Mouse (Mus musculus) spleen, adult 2 months (tissue): Measurements from ENCODE around the gene Apoa2. TPM values are rescaled to one million over a fixed set of nuclear protein-coding genes. Genes with fewer than 3 reads are reported as not detected.

Experiments used
- DNase-seq, 2 experiments: peaks; one replicate each; pipeline versions ENCODE4 v3.0.0 to v3.0.0-alpha.2; 2012 to 2021; ENCODE audit warnings: low spot score in 2 of 2, low read depth in 1 of 2
- H3K27ac ChIP-seq: fragments of 200-500 bp; 2 replicates; pipeline ENCODE4 v1.5.1; 2012; ENCODE audit warnings: low read length, inconsistent platforms; ENCODE audit not compliant: insufficient read depth
- H3K27me3 ChIP-seq: fragments of 200-500 bp; 2 replicates; pipeline ENCODE4 v1.6.1; 2012; ENCODE audit warnings: mild to moderate bottlenecking, moderate library complexity, low read length, inconsistent platforms; ENCODE audit not compliant: control insufficient read depth, insufficient read depth
- H3K36me3 ChIP-seq: fragments of 200-500 bp; 2 replicates; pipeline ENCODE4 v1.6.1; 2012; ENCODE audit warnings: mild to moderate bottlenecking, low read length, inconsistent platforms; ENCODE audit not compliant: control insufficient read depth, insufficient read depth
- H3K4me1 ChIP-seq: fragments of 200-500 bp; 2 replicates; pipeline ENCODE4 v1.6.1; 2011; ENCODE audit warnings: inconsistent platforms; ENCODE audit not compliant: control insufficient read depth, insufficient read depth, insufficient read length
- H3K4me3 ChIP-seq: fragments of 200-500 bp; 2 replicates; pipeline ENCODE4 v1.5.1; 2011; ENCODE audit warnings: mild to moderate bottlenecking, inconsistent platforms; ENCODE audit not compliant: insufficient read depth, insufficient read length; ENCODE audit errors: extremely low read depth
- CTCF ChIP-seq: fragments of 200-500 bp; IDR thresholded peaks from 2 replicates; pipeline ENCODE4 v1.5.1; 2011; ENCODE audit warnings: mild to moderate bottlenecking, inconsistent platforms; ENCODE audit not compliant: insufficient read depth, insufficient read length, insufficient replicate concordance; ENCODE audit errors: extremely low read depth
- POLR2A ChIP-seq: fragments of 200-500 bp; IDR thresholded peaks from 2 replicates; pipeline ENCODE4 v1.6.1; 2011; ENCODE audit warnings: low read depth, low read length, inconsistent platforms
- WGBS: fragments of 180-500 bp; shearing (Covaris S2); methylation state at CpG from one replicate; pipeline ENCODE4 v1.1.7; 2018; 5-methylcytosine and 5-hydroxymethylcytosine counted together
- polyA plus RNA-seq: library from polyadenylated mRNA; depleted of rRNA; stranded (reverse); fragments of >200 nt; gene quantifications from 2 replicates; pipeline ENCODE4 v1.2.3, GENCODE M21; 2012

Gene Apoa2
- polyA plus RNA-seq, 1 experiment = 1.8 TPM

- DNase-seq = no peak
- Histone ChIP-seq H3K4me3 (no peak overlapping the region), H3K36me3 (no peaks in the 10 kb centered on the region), H3K4me1 (peaks cover 13% of the 10 kb centered on the region; the same call in 1 of the 2 replicates), H3K27ac (no peak overlapping the region), H3K27me3 (no peaks in the 10 kb centered on the region)
- WGBS = 69% methylated on average over 1 of the region's 1 CpGs
- TF ChIP-seq CTCF = no peak
- TF ChIP-seq POLR2A = no peak
These were observed 43.5 kb downstream of the Apoa2 start for GRCm38 (mm10) chr1:171268341-171268740.

GRCm38 (mm10) chr1:171269848-171270572 lies 45.2 kb downstream of the Apoa2 start, which contains the start of gene B4galt3:
B4galt3 (plus strand) TSS chr1:171270328.
- peak within 1 kb of the TSS; percentile 97 for H3K4me3 ChIP-seq
- H3K27me3 ChIP-seq = no peaks in the 10 kb centered on the region
- peak; percentile 77 to 97 for DNase-seq
- H3K4me1 ChIP-seq = peaks cover 13% of the 10 kb centered on the region; the same call in 1 of the 2 replicates
- H3K27ac ChIP-seq = peak within 1 kb of the TSS; percentile 79
- 5% methylated on average over 36 of the region's 36 CpGs for WGBS
- peaks cover 7% of the 10 kb centered on the region for H3K36me3 ChIP-seq
- TF ChIP-seq POLR2A (peak; percentile 98), CTCF (no peak)

GRCm38 (mm10) chr1:171270573-171270900 lies 45.7 kb downstream of the Apoa2 start:
- whole genome bisulfite sequencing = 1% methylated on average over 19 of the region's 19 CpGs
- no peaks in the 10 kb centered on the region for H3K27me3 ChIP-seq
- H3K4me1 ChIP-seq = peaks cover 13% of the 10 kb centered on the region; the same call in 1 of the 2 replicates
- DNase-seq = no peak
- H3K4me3 ChIP-seq = peak overlapping the region; percentile 97
- H3K27ac ChIP-seq = peak overlapping the region; percentile 78
- TF ChIP-seq CTCF = no peak
- TF ChIP-seq POLR2A = no peak
- H3K36me3 ChIP-seq = peaks cover 12% of the 10 kb centered on the region

GRCm38 (mm10) chr1:171271196-171271595 lies 46.3 kb downstream of the Apoa2 start:
- 60% methylated on average over 9 of the region's 9 CpGs for WGBS
- Histone ChIP-seq H3K36me3 (peaks cover 17% of the 10 kb centered on the region), H3K4me3 (peak overlapping the region; percentile 97; the same call in 1 of the 2 replicates), H3K4me1 (peaks cover 13% of the 10 kb centered on the region; the same call in 1 of the 2 replicates), H3K27me3 (no peaks in the 10 kb centered on the region), H3K27ac (0 out of 2 replicates have a peak overlapping the region, but pooled peaks have one; percentile 6)
- TF ChIP-seq CTCF (no peak), POLR2A (no peak)
- no peak for DNase-seq

- H3K4me3 ChIP-seq = peak overlapping the region; percentile 16; the same call in 1 of the 2 replicates
- peak overlapping the region; percentile 45 for H3K27ac ChIP-seq
- peaks cover 13% of the 10 kb centered on the region; the same call in 1 of the 2 replicates for H3K4me1 ChIP-seq
- H3K36me3 ChIP-seq = peaks cover 21% of the 10 kb centered on the region
- no peak for TF ChIP-seq CTCF
- TF ChIP-seq POLR2A = no peak
- DNase-seq = no peak
- no peaks in the 10 kb centered on the region for H3K27me3 ChIP-seq
- 43% methylated on average over 10 of the region's 10 CpGs for WGBS
These were observed 46.8 kb downstream of the Apoa2 start for GRCm38 (mm10) chr1:171271622-171272021.

GRCm38 (mm10) chr1:171272086-171272485 lies 47.2 kb downstream of the Apoa2 start:
- H3K27ac ChIP-seq = peak overlapping the region; percentile 45
- H3K27me3 ChIP-seq = no peaks in the 10 kb centered on the region
- TF ChIP-seq CTCF (no peak), POLR2A (no peak)
- 42% methylated on average over 3 of the region's 3 CpGs for WGBS
- peaks cover 26% of the 10 kb centered on the region for H3K36me3 ChIP-seq
- H3K4me3 ChIP-seq = peak overlapping the region; percentile 16; the same call in 1 of the 2 replicates
- peaks cover 13% of the 10 kb centered on the region; the same call in 1 of the 2 replicates for H3K4me1 ChIP-seq
- DNase-seq = no peak

GRCm38 (mm10) chr1:171274171-171274570 lies 49.3 kb downstream of the Apoa2 start:
- Histone ChIP-seq H3K27ac (no peak overlapping the region), H3K36me3 (peaks cover 32% of the 10 kb centered on the region), H3K4me3 (no peak overlapping the region), H3K27me3 (no peaks in the 10 kb centered on the region), H3K4me1 (peaks cover 13% of the 10 kb centered on the region; the same call in 1 of the 2 replicates)
- TF ChIP-seq CTCF = no peak
- no peak for TF ChIP-seq POLR2A
- 93% methylated on average over 12 of the region's 12 CpGs for WGBS
- DNase-seq = no peak
